Comparison of ENCODE assay signal across 22 mouse cellular contexts in the genomic region with DNA sequence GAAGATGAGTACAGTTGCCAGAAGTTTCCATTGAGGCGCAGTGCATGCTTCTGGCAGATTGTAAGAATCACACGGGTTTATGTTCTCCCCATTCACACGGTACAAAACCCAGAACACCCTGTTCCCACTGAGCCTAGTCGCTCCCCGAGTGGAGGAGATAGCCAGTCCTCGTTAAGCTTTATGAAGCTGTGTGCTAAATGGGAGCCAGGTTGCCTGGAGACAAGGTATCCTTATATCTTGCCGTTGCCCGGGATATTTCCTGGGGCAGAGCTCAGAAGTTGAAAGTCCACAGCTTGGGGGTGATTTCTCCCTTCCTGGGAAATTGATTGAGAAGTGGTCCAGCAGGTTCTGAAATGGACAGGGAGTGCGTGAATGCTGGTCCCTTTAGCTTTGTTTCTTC.
"Had no signal": no experiment of that assay in that cellular context is flagged by ENCODE, and none has a peak within 500 bp of the region (broad histone marks: within the 10 kb centered on the region; RNA-seq: fewer than 3 reads in every experiment).

No protein-coding gene starts in this region.

- H3K27me3 ChIP-seq: limb, embryonic 12.5 days; limb, embryonic 15.5 days; midbrain, embryonic 13.5 days; neural tube, embryonic 12.5 days; neural tube, embryonic 15.5 days had no signal

- H3K36me3 ChIP-seq: limb, embryonic 12.5 days; limb, embryonic 15.5 days; midbrain, embryonic 13.5 days; neural tube, embryonic 12.5 days; neural tube, embryonic 15.5 days had no signal

- ATAC-seq: liver, postnatal 0 days; lung, postnatal 0 days; midbrain, embryonic 13.5 days had no signal

- DNase-seq: kidney, adult 2 months; kidney, postnatal 25 days; layer of hippocampus, adult 9-11 months; left cerebral cortex, postnatal 4 days; liver, postnatal 0 days; lung, embryonic 14.5 days; right cerebral cortex, adult 18-20 months; right cerebral cortex, postnatal 14 days; right cerebral cortex, postnatal 4 days; thymus, adult 18-20 months; thymus, postnatal 36 days had no signal

- H3K9ac ChIP-seq: limb, embryonic 12.5 days; limb, embryonic 15.5 days; liver, embryonic 14.5 days; liver, postnatal 0 days; lung, embryonic 14.5 days; midbrain, embryonic 13.5 days; neural tube, embryonic 12.5 days; neural tube, embryonic 15.5 days had no signal

- H3K4me3 ChIP-seq: layer of hippocampus, adult 2 months; limb, embryonic 12.5 days; limb, embryonic 15.5 days; midbrain, embryonic 13.5 days; neural tube, embryonic 12.5 days; neural tube, embryonic 15.5 days had no signal

- H3K27ac ChIP-seq: kidney, postnatal 0 days; layer of hippocampus, adult 2 months; limb, embryonic 12.5 days; limb, embryonic 15.5 days; liver, embryonic 14.5 days; macrophage; midbrain, embryonic 13.5 days; neural tube, embryonic 12.5 days; neural tube, embryonic 15.5 days had no signal

- H3K4me2 ChIP-seq: limb, embryonic 12.5 days; limb, embryonic 15.5 days; liver, embryonic 11.5 days; lung, embryonic 14.5 days; midbrain, embryonic 13.5 days; neural tube, embryonic 12.5 days; neural tube, embryonic 15.5 days had no signal

- H3K4me1 ChIP-seq: limb, embryonic 12.5 days; limb, embryonic 15.5 days; midbrain, embryonic 13.5 days; neural tube, embryonic 12.5 days had no signal

- H3K9me3 ChIP-seq: limb, embryonic 12.5 days; limb, embryonic 15.5 days; midbrain, embryonic 13.5 days; neural tube, embryonic 12.5 days; neural tube, embryonic 15.5 days had no signal
